Mouse (Mus musculus): Measurements from ENCODE around the gene Kcnq4. TPM values are rescaled to one million over a fixed set of nuclear protein-coding genes. Genes with fewer than 3 reads are reported as not detected.
A peak's percentile ranks its signal among the peaks of the same experiment; 100 is the strongest.

Kcnq4 gene
- polyA plus RNA-seq, 1 experiment from 2014 or later = 0.85 TPM

DNA sequence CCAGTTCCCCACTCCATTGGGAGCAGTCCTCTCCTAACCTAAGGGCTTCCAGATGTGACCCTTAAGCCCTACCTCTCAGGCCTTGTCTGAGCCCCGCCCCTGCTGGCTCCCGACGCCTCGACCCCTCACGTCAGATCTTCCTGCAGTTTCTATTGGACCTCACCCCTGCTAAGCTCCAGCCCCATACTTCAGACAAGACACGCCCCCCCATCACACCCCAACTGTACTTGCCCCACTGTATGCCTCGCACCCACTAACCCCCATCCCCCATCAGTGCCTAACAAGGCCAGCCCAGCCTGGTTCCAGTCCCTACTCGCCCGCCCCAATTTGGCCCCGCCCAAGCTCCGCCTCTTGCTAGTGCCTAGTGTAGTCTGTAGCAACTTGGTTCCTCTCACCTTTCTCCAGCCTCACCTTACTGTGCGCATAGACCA is 32.3 kb downstream of the Kcnq4 start:
- H3K4me3 ChIP-seq (ENCODE audit: low read length) = peak overlapping the region; percentile 49
- no peaks in the 10 kb centered on the region for H3K36me3 ChIP-seq (ENCODE audit: control insufficient read depth, insufficient read depth)
- peaks cover 27% of the 10 kb centered on the region for H3K27me3 ChIP-seq (ENCODE audit: control insufficient read depth, insufficient read depth, low read length)
- no peaks in the 10 kb centered on the region for H3K9me3 ChIP-seq (replicated peaks; ENCODE audit: control insufficient read depth, low read length)
- peaks cover 6% of the 10 kb centered on the region for H3K4me1 ChIP-seq (ENCODE audit: control insufficient read depth, insufficient read depth, low read length)
- ATAC-seq (replicated peaks; ENCODE audit: extremely low read depth, insufficient read depth, low FRiP score) = peak; percentile 63; the same call in 1 of the 2 replicates
- peak overlapping the region; percentile 83 for H3K4me2 ChIP-seq (ENCODE audit: low read depth, low read length)
- peak overlapping the region; percentile 38; the same call in 1 of the 2 replicates for H3K9ac ChIP-seq (ENCODE audit: low read length)
- no peak overlapping the region for H3K27ac ChIP-seq (ENCODE audit: low read length)
- WGBS = 1% methylated on average over 12 of the region's 12 CpGs

DNA sequence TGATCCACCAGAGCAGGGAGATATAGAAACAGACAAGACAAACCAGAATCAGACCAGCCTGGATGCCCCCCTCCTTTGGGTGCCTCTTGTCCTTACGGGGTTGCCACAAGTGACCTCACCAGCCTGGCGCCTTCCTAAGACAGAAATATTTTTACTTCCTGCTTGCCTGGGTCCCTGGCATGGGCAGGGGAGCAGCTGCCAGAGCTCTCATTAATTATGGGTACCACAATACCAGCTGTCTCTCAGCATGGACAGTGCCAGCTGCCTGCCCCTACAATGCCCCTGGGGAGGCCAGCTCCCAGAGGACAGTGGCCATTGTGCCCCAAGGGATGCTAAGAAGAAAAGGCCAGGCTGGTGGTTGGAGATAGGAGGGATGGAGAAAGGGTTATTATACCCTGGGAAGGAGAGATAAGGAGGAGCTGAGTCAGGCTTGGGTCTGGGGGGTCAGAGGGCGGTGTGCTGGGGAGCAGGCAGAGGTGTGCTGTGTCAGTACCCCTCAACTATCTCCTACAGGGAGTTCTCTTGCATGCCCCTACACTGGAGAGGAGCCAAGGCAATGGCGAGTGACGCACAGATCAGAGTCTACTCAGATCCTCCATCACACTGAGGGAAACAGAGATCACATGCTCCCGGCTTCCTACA is 34.4 kb downstream of the Kcnq4 start:
- no peak for ATAC-seq (replicated peaks; ENCODE audit: extremely low read depth, insufficient read depth, low FRiP score)
- WGBS = 73% methylated on average over 6 of the region's 6 CpGs
- H3K9ac ChIP-seq (ENCODE audit: low read length) = no peak overlapping the region

GRCm38 (mm10) chr4:120713021-120713420 is 35.4 kb downstream of the Kcnq4 start:
- Histone ChIP-seq H3K36me3 (ENCODE audit: control insufficient read depth, insufficient read depth) (no peaks in the 10 kb centered on the region), H3K4me1 (ENCODE audit: control insufficient read depth, insufficient read depth, low read length) (peaks cover 6% of the 10 kb centered on the region), H3K9ac (ENCODE audit: low read length) (no peak overlapping the region), H3K4me2 (ENCODE audit: low read depth, low read length) (no peak overlapping the region), H3K9me3 (replicated peaks; ENCODE audit: control insufficient read depth, low read length) (no peaks in the 10 kb centered on the region), H3K27ac (ENCODE audit: low read length) (no peak overlapping the region), H3K4me3 (ENCODE audit: low read length) (no peak overlapping the region), H3K27me3 (ENCODE audit: control insufficient read depth, insufficient read depth, low read length) (peaks cover 29% of the 10 kb centered on the region)
- ATAC-seq (replicated peaks; ENCODE audit: extremely low read depth, insufficient read depth, low FRiP score) = no peak
- 89% methylated on average over 6 of the region's 6 CpGs for WGBS

More for the DNA sequence above, 34.4 kb downstream of the Kcnq4 start:
- Histone ChIP-seq H3K4me1 (ENCODE audit: control insufficient read depth, insufficient read depth, low read length) (peaks cover 6% of the 10 kb centered on the region), H3K36me3 (ENCODE audit: control insufficient read depth, insufficient read depth) (no peaks in the 10 kb centered on the region), H3K4me3 (ENCODE audit: low read length) (no peak overlapping the region), H3K4me2 (ENCODE audit: low read depth, low read length) (no peak overlapping the region), H3K9me3 (replicated peaks; ENCODE audit: control insufficient read depth, low read length) (no peaks in the 10 kb centered on the region), H3K27ac (ENCODE audit: low read length) (no peak overlapping the region), H3K27me3 (ENCODE audit: control insufficient read depth, insufficient read depth, low read length) (peaks cover 30% of the 10 kb centered on the region)

DNA sequence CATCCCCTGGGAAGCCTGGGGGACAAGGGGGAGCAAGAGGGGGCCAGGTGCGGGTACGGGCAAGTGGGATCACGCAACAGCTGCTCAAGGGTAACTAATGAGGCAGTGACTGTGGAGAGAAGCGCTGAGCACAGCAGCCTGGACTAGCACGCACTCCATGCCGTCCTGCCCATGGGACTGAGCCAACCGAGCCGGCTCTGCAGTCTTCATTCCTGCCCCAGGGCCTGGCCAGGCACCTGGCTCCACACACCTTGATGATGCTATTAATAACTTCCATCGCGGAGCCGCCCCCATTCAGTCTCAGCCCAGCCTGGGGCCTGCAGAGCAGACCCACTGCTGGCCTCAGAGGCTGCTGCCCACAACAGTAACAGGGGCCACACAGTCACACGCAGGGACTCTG is 36.2 kb downstream of the Kcnq4 start:
- Histone ChIP-seq H3K4me2 (ENCODE audit: low read depth, low read length) (no peak overlapping the region), H3K9me3 (replicated peaks; ENCODE audit: control insufficient read depth, low read length) (no peaks in the 10 kb centered on the region), H3K9ac (ENCODE audit: low read length) (no peak overlapping the region), H3K27ac (ENCODE audit: low read length) (no peak overlapping the region), H3K4me3 (ENCODE audit: low read length) (no peak overlapping the region), H3K4me1 (ENCODE audit: control insufficient read depth, insufficient read depth, low read length) (peaks cover 6% of the 10 kb centered on the region), H3K27me3 (ENCODE audit: control insufficient read depth, insufficient read depth, low read length) (peaks cover 21% of the 10 kb centered on the region), H3K36me3 (ENCODE audit: control insufficient read depth, insufficient read depth) (no peaks in the 10 kb centered on the region)
- 68% methylated on average over 12 of the region's 12 CpGs for WGBS
- no peak for ATAC-seq (replicated peaks; ENCODE audit: extremely low read depth, insufficient read depth, low FRiP score)

GRCm38 (mm10) chr4:120702511-120702910 is 45.9 kb downstream of the Kcnq4 start:
- H3K27ac ChIP-seq (ENCODE audit: low read length) = no peak overlapping the region
- H3K9ac ChIP-seq (ENCODE audit: low read length) = no peak overlapping the region
- no peak overlapping the region for H3K4me2 ChIP-seq (ENCODE audit: low read depth, low read length)
- H3K4me1 ChIP-seq (ENCODE audit: control insufficient read depth, insufficient read depth, low read length) = peaks cover 5% of the 10 kb centered on the region; the same call in 1 of the 2 replicates
- ATAC-seq (replicated peaks; ENCODE audit: extremely low read depth, insufficient read depth, low FRiP score) = no peak
- WGBS = 96% methylated on average over 2 of the region's 2 CpGs
- no peak overlapping the region for H3K4me3 ChIP-seq (ENCODE audit: low read length)
- H3K36me3 ChIP-seq (ENCODE audit: control insufficient read depth, insufficient read depth) = no peaks in the 10 kb centered on the region
- peaks cover 34% of the 10 kb centered on the region for H3K27me3 ChIP-seq (ENCODE audit: control insufficient read depth, insufficient read depth, low read length)
- no peaks in the 10 kb centered on the region for H3K9me3 ChIP-seq (replicated peaks; ENCODE audit: control insufficient read depth, low read length)

- ATAC-seq (replicated peaks; ENCODE audit: extremely low read depth, insufficient read depth, low FRiP score) = no peak
- H3K4me3 ChIP-seq (ENCODE audit: low read length) = no peak overlapping the region
- no peak overlapping the region for H3K4me2 ChIP-seq (ENCODE audit: low read depth, low read length)
- H3K36me3 ChIP-seq (ENCODE audit: control insufficient read depth, insufficient read depth) = no peaks in the 10 kb centered on the region
- no peaks in the 10 kb centered on the region for H3K9me3 ChIP-seq (replicated peaks; ENCODE audit: control insufficient read depth, low read length)
- 72% methylated on average over 8 of the region's 8 CpGs for WGBS
- no peak overlapping the region for H3K27ac ChIP-seq (ENCODE audit: low read length)
- H3K27me3 ChIP-seq (ENCODE audit: control insufficient read depth, insufficient read depth, low read length) = peaks cover 38% of the 10 kb centered on the region
- no peak overlapping the region for H3K9ac ChIP-seq (ENCODE audit: low read length)
- peaks cover 5% of the 10 kb centered on the region; the same call in 1 of the 2 replicates for H3K4me1 ChIP-seq (ENCODE audit: control insufficient read depth, insufficient read depth, low read length)
Observed at GRCm38 (mm10) chr4:120702056-120702455, 46.4 kb downstream of the Kcnq4 start.

DNA sequence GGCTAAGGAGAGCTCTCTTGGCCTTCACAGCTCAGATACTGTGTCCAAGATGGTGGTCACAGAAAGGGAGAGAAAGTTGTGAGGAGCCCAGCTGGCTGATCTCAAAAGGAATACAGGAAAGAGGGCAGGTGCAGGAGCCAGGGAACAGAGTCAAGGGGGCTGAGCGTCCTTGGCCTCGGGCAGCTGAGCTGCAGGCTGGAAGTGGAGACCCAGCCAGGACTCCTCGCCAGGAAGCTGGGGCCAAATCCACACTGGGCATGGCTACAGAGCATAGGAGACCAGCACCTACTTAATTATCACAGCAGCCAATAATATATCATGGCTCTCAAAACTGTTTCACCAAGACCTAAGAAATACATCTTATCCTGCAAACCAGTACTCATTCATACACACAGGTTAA is 47.2 kb downstream of the Kcnq4 start:
- Histone ChIP-seq H3K9me3 (replicated peaks; ENCODE audit: control insufficient read depth, low read length) (no peaks in the 10 kb centered on the region), H3K4me3 (ENCODE audit: low read length) (no peak overlapping the region), H3K27me3 (ENCODE audit: control insufficient read depth, insufficient read depth, low read length) (peaks cover 44% of the 10 kb centered on the region), H3K36me3 (ENCODE audit: control insufficient read depth, insufficient read depth) (no peaks in the 10 kb centered on the region), H3K9ac (ENCODE audit: low read length) (no peak overlapping the region), H3K4me1 (ENCODE audit: control insufficient read depth, insufficient read depth, low read length) (peaks cover 5% of the 10 kb centered on the region; the same call in 1 of the 2 replicates), H3K27ac (ENCODE audit: low read length) (no peak overlapping the region), H3K4me2 (ENCODE audit: low read depth, low read length) (no peak overlapping the region)
- ATAC-seq (replicated peaks; ENCODE audit: extremely low read depth, insufficient read depth, low FRiP score) = no peak
- WGBS = 76% methylated on average over 3 of the region's 3 CpGs

DNA sequence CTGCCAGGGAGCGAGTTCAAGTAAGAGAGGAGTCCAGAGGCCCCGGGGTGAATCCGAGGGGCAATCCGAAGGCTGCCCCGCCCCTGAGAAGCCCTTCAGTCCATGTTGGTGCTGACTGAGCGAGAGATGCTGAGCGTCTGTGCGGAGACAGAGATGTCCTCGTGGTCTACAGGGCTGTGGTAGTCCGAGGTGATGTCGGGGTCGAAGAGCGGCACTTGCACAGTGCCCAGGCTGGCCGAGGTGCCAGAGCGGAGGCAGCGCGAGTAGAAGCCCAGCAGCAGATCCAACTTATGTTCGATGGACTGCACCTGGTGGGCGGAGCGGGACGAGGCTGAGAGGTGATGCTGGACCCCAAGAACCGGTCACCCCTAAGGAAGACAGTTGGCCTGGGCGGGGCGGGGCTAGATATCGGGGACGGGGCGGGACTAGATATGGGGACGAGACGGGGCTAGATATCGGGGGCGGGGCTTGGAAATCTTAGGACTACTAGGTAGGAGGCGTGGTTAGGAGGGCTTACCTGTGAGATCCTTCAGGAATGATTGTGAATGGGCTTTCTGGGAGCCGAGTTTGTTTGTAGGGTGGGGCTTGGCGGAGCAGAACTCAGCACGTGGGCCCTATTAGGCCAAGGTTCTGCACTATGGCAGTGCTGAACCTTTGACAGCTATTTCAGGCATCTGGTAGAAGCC is 50.5 kb downstream of the Kcnq4 start:
- peaks cover 53% of the 10 kb centered on the region for H3K27me3 ChIP-seq (ENCODE audit: control insufficient read depth, insufficient read depth, low read length)
- no peaks in the 10 kb centered on the region for H3K4me1 ChIP-seq (ENCODE audit: control insufficient read depth, insufficient read depth, low read length)
- no peak for ATAC-seq (replicated peaks; ENCODE audit: extremely low read depth, insufficient read depth, low FRiP score)
- no peaks in the 10 kb centered on the region for H3K36me3 ChIP-seq (ENCODE audit: control insufficient read depth, insufficient read depth)
- H3K9ac ChIP-seq (ENCODE audit: low read length) = no peak overlapping the region
- no peak overlapping the region for H3K4me3 ChIP-seq (ENCODE audit: low read length)
- H3K27ac ChIP-seq (ENCODE audit: low read length) = no peak overlapping the region
- no peaks in the 10 kb centered on the region for H3K9me3 ChIP-seq (replicated peaks; ENCODE audit: control insufficient read depth, low read length)
- WGBS = 14% methylated on average over 35 of the region's 35 CpGs
- peak overlapping the region; percentile 39 for H3K4me2 ChIP-seq (ENCODE audit: low read depth, low read length)

DNA sequence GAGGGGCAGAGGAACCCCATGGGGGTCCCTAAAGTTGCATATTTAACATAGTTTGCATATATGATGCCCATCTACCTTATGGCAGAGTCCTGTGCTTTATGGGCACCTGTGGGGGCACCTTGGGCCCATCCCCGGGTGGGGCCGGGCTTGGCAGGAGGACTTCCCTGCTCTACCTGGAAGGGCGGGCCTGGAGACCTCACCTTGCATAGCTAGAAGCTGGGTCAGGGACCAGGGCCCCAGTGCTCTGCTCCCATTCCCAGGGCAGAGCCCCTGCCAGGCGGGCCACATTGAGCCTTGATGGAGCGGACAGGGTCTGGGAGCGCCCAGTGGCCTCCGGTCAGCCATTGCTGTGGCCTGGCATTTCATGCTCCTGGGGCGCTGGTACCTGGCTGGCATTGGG is 51.1 kb downstream of the Kcnq4 start:
- Histone ChIP-seq H3K9me3 (replicated peaks; ENCODE audit: control insufficient read depth, low read length) (no peaks in the 10 kb centered on the region), H3K9ac (ENCODE audit: low read length) (no peak overlapping the region), H3K36me3 (ENCODE audit: control insufficient read depth, insufficient read depth) (no peaks in the 10 kb centered on the region), H3K4me3 (ENCODE audit: low read length) (no peak overlapping the region), H3K27ac (ENCODE audit: low read length) (no peak overlapping the region), H3K27me3 (ENCODE audit: control insufficient read depth, insufficient read depth, low read length) (peaks cover 53% of the 10 kb centered on the region), H3K4me1 (ENCODE audit: control insufficient read depth, insufficient read depth, low read length) (no peaks in the 10 kb centered on the region), H3K4me2 (ENCODE audit: low read depth, low read length) (no peak overlapping the region)
- no peak for ATAC-seq (replicated peaks; ENCODE audit: extremely low read depth, insufficient read depth, low FRiP score)
- 85% methylated on average over 8 of the region's 8 CpGs for WGBS
